Mouse (Mus musculus): Measurements from ENCODE around the gene Hmga1b. TPM values are rescaled to one million over a fixed set of nuclear protein-coding genes. Genes with fewer than 3 reads are reported as not detected.
"Not testable (repeated sequence)": the region's sequence is repeated elsewhere in the genome, so short reads cannot be mapped to it uniquely, and the experiment has no call there.

Hmga1b gene
- polyA plus RNA-seq, 1 experiment from 2014 or later, result 1.5 TPM

GRCm38 (mm10) chr11:120751606-120752005 lies 11.0 kb upstream of the Hmga1b start:
- Histone ChIP-seq H3K27me3 (ENCODE audit: control insufficient read depth, insufficient read depth, low read depth, low read length) (no peaks in the 10 kb centered on the region), H3K9ac (ENCODE audit: low read depth, low read length) (no peak overlapping the region), H3K4me1 (ENCODE audit: control insufficient read depth, low read depth, low read length) (no peaks in the 10 kb centered on the region), H3K4me2 (ENCODE audit: low read depth, low read length) (no peak overlapping the region), H3K9me3 (replicated peaks; ENCODE audit: control insufficient read depth, low read length) (no peaks in the 10 kb centered on the region), H3K27ac (ENCODE audit: low read length) (no peak overlapping the region), H3K4me3 (ENCODE audit: low read depth, low read length) (no peak overlapping the region), H3K36me3 (ENCODE audit: control insufficient read depth, insufficient read depth) (no peaks in the 10 kb centered on the region)
- no peak for ATAC-seq (ENCODE audit: low read depth)
- 67% methylated on average over 4 of the region's 4 CpGs for WGBS (ENCODE audit: insufficient replicate concordance)

- H3K4me3 ChIP-seq (ENCODE audit: low read depth, low read length), result no peak overlapping the region
- ATAC-seq (ENCODE audit: low read depth), result no peak
- no peak overlapping the region for H3K4me2 ChIP-seq (ENCODE audit: low read depth, low read length)
- H3K27ac ChIP-seq (ENCODE audit: low read length), result no peak overlapping the region
- H3K27me3 ChIP-seq (ENCODE audit: control insufficient read depth, insufficient read depth, low read depth, low read length), result peaks cover 8% of the 10 kb centered on the region
- WGBS (ENCODE audit: insufficient replicate concordance), result 74% methylated on average over 9 of the region's 9 CpGs
- no peaks in the 10 kb centered on the region for H3K9me3 ChIP-seq (replicated peaks; ENCODE audit: control insufficient read depth, low read length)
- H3K36me3 ChIP-seq (ENCODE audit: control insufficient read depth, insufficient read depth), result no peaks in the 10 kb centered on the region
- H3K4me1 ChIP-seq (ENCODE audit: control insufficient read depth, low read depth, low read length), result no peaks in the 10 kb centered on the region
- no peak overlapping the region for H3K9ac ChIP-seq (ENCODE audit: low read depth, low read length)
These were observed 2.4 kb upstream of the Hmga1b start for GRCm38 (mm10) chr11:120760236-120760635.

- peaks cover 8% of the 10 kb centered on the region for H3K27me3 ChIP-seq (ENCODE audit: control insufficient read depth, insufficient read depth, low read depth, low read length)
- H3K4me3 ChIP-seq (ENCODE audit: low read depth, low read length), result no peak overlapping the region
- H3K36me3 ChIP-seq (ENCODE audit: control insufficient read depth, insufficient read depth), result no peaks in the 10 kb centered on the region
- no peak overlapping the region for H3K4me2 ChIP-seq (ENCODE audit: low read depth, low read length)
- ATAC-seq (ENCODE audit: low read depth), result no peak
- H3K9ac ChIP-seq (ENCODE audit: low read depth, low read length), result no peak overlapping the region
- H3K4me1 ChIP-seq (ENCODE audit: control insufficient read depth, low read depth, low read length), result no peaks in the 10 kb centered on the region
- H3K9me3 ChIP-seq (replicated peaks; ENCODE audit: control insufficient read depth, low read length), result no peaks in the 10 kb centered on the region
- 56% methylated on average over 14 of the region's 14 CpGs for WGBS (ENCODE audit: insufficient replicate concordance)
- no peak overlapping the region for H3K27ac ChIP-seq (ENCODE audit: low read length)
These were observed 553 bp upstream of the Hmga1b start for GRCm38 (mm10) chr11:120761811-120762671.

GRCm38 (mm10) chr11:120763121-120763999 lies 766 bp downstream of the Hmga1b start:
- not testable (repeated sequence) for H3K27me3 ChIP-seq (ENCODE audit: control insufficient read depth, insufficient read depth, low read depth, low read length); H3K4me1 ChIP-seq (ENCODE audit: control insufficient read depth, low read depth, low read length); H3K9me3 ChIP-seq (replicated peaks; ENCODE audit: control insufficient read depth, low read length); H3K36me3 ChIP-seq (ENCODE audit: control insufficient read depth, insufficient read depth); H3K4me2 ChIP-seq (ENCODE audit: low read depth, low read length); H3K4me3 ChIP-seq (ENCODE audit: low read depth, low read length); H3K27ac ChIP-seq (ENCODE audit: low read length); H3K9ac ChIP-seq (ENCODE audit: low read depth, low read length); ATAC-seq (ENCODE audit: low read depth)
- 0% methylated on average over 4 of the region's 23 CpGs for WGBS (ENCODE audit: insufficient replicate concordance)

- not testable (repeated sequence) for H3K27me3 ChIP-seq (ENCODE audit: control insufficient read depth, insufficient read depth, low read depth, low read length); ATAC-seq (ENCODE audit: low read depth); H3K4me1 ChIP-seq (ENCODE audit: control insufficient read depth, low read depth, low read length); H3K27ac ChIP-seq (ENCODE audit: low read length); H3K4me2 ChIP-seq (ENCODE audit: low read depth, low read length); H3K4me3 ChIP-seq (ENCODE audit: low read depth, low read length); H3K9me3 ChIP-seq (replicated peaks; ENCODE audit: control insufficient read depth, low read length); H3K9ac ChIP-seq (ENCODE audit: low read depth, low read length); H3K36me3 ChIP-seq (ENCODE audit: control insufficient read depth, insufficient read depth)
- WGBS (ENCODE audit: insufficient replicate concordance), result 15% methylated on average over 4 of the region's 7 CpGs
These were observed 4.4 kb downstream of the Hmga1b start for GRCm38 (mm10) chr11:120767023-120767422.

GRCm38 (mm10) chr11:120768206-120768605 lies 5.6 kb downstream of the Hmga1b start:
- Histone ChIP-seq H3K4me3 (ENCODE audit: low read depth, low read length) (no peak overlapping the region), H3K4me2 (ENCODE audit: low read depth, low read length) (no peak overlapping the region), H3K27ac (ENCODE audit: low read length) (no peak overlapping the region), H3K9me3 (replicated peaks; ENCODE audit: control insufficient read depth, low read length) (no peaks in the 10 kb centered on the region), H3K36me3 (ENCODE audit: control insufficient read depth, insufficient read depth) (no peaks in the 10 kb centered on the region), H3K27me3 (ENCODE audit: control insufficient read depth, insufficient read depth, low read depth, low read length) (no peaks in the 10 kb centered on the region), H3K4me1 (ENCODE audit: control insufficient read depth, low read depth, low read length) (0 out of 2 replicates have a peak, but pooled peaks cover 2% of the 10 kb centered on the region), H3K9ac (ENCODE audit: low read depth, low read length) (no peak overlapping the region)
- ATAC-seq (ENCODE audit: low read depth), result no peak
- 53% methylated on average over 1 of the region's 1 CpGs for WGBS (ENCODE audit: insufficient replicate concordance)

GRCm38 (mm10) chr11:120772749-120773148 lies 10.2 kb downstream of the Hmga1b start:
- no peak overlapping the region for H3K4me2 ChIP-seq (ENCODE audit: low read depth, low read length)
- no peak for ATAC-seq (ENCODE audit: low read depth)
- H3K4me3 ChIP-seq (ENCODE audit: low read depth, low read length), result no peak overlapping the region
- WGBS (ENCODE audit: insufficient replicate concordance), result 65% methylated on average over 3 of the region's 3 CpGs
- no peak overlapping the region for H3K27ac ChIP-seq (ENCODE audit: low read length)
- no peaks in the 10 kb centered on the region for H3K36me3 ChIP-seq (ENCODE audit: control insufficient read depth, insufficient read depth)
- no peaks in the 10 kb centered on the region for H3K9me3 ChIP-seq (replicated peaks; ENCODE audit: control insufficient read depth, low read length)
- H3K27me3 ChIP-seq (ENCODE audit: control insufficient read depth, insufficient read depth, low read depth, low read length), result no peaks in the 10 kb centered on the region
- no peak overlapping the region for H3K9ac ChIP-seq (ENCODE audit: low read depth, low read length)
- H3K4me1 ChIP-seq (ENCODE audit: control insufficient read depth, low read depth, low read length), result 0 out of 2 replicates have a peak, but pooled peaks cover 2% of the 10 kb centered on the region

- no peaks in the 10 kb centered on the region for H3K9me3 ChIP-seq (replicated peaks; ENCODE audit: control insufficient read depth, low read length)
- no peak overlapping the region for H3K9ac ChIP-seq (ENCODE audit: low read depth, low read length)
- no peaks in the 10 kb centered on the region for H3K27me3 ChIP-seq (ENCODE audit: control insufficient read depth, insufficient read depth, low read depth, low read length)
- no peak overlapping the region for H3K4me2 ChIP-seq (ENCODE audit: low read depth, low read length)
- no peaks in the 10 kb centered on the region for H3K4me1 ChIP-seq (ENCODE audit: control insufficient read depth, low read depth, low read length)
- H3K27ac ChIP-seq (ENCODE audit: low read length), result no peak overlapping the region
- WGBS (ENCODE audit: insufficient replicate concordance), result 69% methylated on average over 7 of the region's 7 CpGs
- H3K4me3 ChIP-seq (ENCODE audit: low read depth, low read length), result no peak overlapping the region
- ATAC-seq (ENCODE audit: low read depth), result no peak
- H3K36me3 ChIP-seq (ENCODE audit: control insufficient read depth, insufficient read depth), result no peaks in the 10 kb centered on the region
These were observed 11.0 kb downstream of the Hmga1b start for GRCm38 (mm10) chr11:120773463-120774190.

All from liver, embryonic 16.5 days (tissue).